Comparison of ENCODE assay signal across 1 mouse cellular context in the genomic region with DNA sequence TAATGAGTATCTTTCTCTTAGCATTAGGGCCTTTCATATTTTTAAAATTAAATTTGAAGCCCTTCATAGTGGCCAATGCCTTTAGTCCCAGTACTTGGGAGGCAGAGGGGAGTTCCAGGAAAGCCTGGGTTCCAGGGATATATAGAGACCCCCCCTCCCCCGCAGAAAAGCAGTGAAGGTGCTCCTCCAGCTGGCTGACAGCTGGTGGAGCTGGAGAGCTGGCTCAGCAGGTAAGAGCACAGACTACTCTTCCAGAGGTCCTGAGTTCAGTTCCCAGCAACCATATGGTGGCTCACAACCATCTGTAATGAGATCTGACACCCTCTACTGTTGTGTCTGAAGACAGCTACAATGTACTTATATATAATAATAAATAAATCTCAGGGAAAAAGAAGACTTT.
TF ChIP-seq lines count a peak whose summit lies in the region.

No protein-coding gene starts in this region.

TF ChIP-seq in CH12.LX, 34 proteins besides CTCF, POLR2A, EP300 and RAD21:
- TF ChIP-seq NRF1 (IDR thresholded peaks at IDR 0.05; ENCODE audit: low read depth, low read length), result no peak
- no peak for TF ChIP-seq TBP (conservative IDR thresholded peaks at IDR 0.05; ENCODE audit: low read depth, low read length)
- TF ChIP-seq CHD1 (IDR thresholded peaks at IDR 0.05; ENCODE audit: low read depth, low read length), result no peak
- no peak for TF ChIP-seq PAX5 (IDR thresholded peaks at IDR 0.05; ENCODE audit: low read length)
- no peak for TF ChIP-seq IRF4 (IDR thresholded peaks at IDR 0.05; ENCODE audit: low read depth, low read length)
- TF ChIP-seq POLR2AphosphoS2 (IDR thresholded peaks at IDR 0.05; ENCODE audit: low read depth, low read length), result no peak
- TF ChIP-seq ZKSCAN1 (IDR thresholded peaks at IDR 0.05; ENCODE audit: borderline replicate concordance, low read depth, low read length), result no peak
- no peak for TF ChIP-seq KAT2A (IDR thresholded peaks at IDR 0.05; ENCODE audit: insufficient replicate concordance, low read length)
- no peak for TF ChIP-seq E2F4 (IDR thresholded peaks at IDR 0.05; ENCODE audit: insufficient replicate concordance, low read depth, low read length)
- TF ChIP-seq UBTF (IDR thresholded peaks at IDR 0.05; ENCODE audit: low read depth, low read length), result no peak
- no peak for TF ChIP-seq MXI1 (IDR thresholded peaks at IDR 0.05; ENCODE audit: low read depth, low read length)
- TF ChIP-seq BHLHE40 (IDR thresholded peaks at IDR 0.05; ENCODE audit: low read depth, low read length), result no peak
- TF ChIP-seq ZC3H11A (IDR thresholded peaks at IDR 0.05; ENCODE audit: low read depth, low read length), result no peak
- no peak for TF ChIP-seq TCF12 (IDR thresholded peaks at IDR 0.05; ENCODE audit: low read depth, low read length)
- no peak for TF ChIP-seq JUND (conservative IDR thresholded peaks at IDR 0.05; ENCODE audit: low read depth, low read length)
- TF ChIP-seq MAFK (IDR thresholded peaks at IDR 0.05; ENCODE audit: insufficient replicate concordance, low read length), result no peak
- TF ChIP-seq NELFE (IDR thresholded peaks at IDR 0.05; ENCODE audit: low read depth, low read length), result no peak
- TF ChIP-seq ZNF384 (IDR thresholded peaks at IDR 0.05; ENCODE audit: low read depth, low read length), result no peak
- TF ChIP-seq SMC3 (IDR thresholded peaks at IDR 0.05; ENCODE audit: low read depth, low read length), result no peak
